Comparison of ENCODE assay signal across 19 mouse cellular contexts in genomic region chr9:80163126-80163723, GRCm38 (mm10). TPM values are rescaled to one million over a fixed set of nuclear protein-coding genes. Genes with fewer than 3 reads are reported as not detected.
A peak's percentile ranks its signal among the peaks of the same experiment; 100 is the strongest.
DNase-seq lines count a peak whose midpoint lies in the region; ATAC-seq lines count a peak whose summit lies in the region.
"Had no signal": no experiment of that assay in that cellular context is flagged by ENCODE, and none has a peak within 500 bp of the region (broad histone marks: within the 10 kb centered on the region; RNA-seq: fewer than 3 reads in every experiment).

No protein-coding gene starts in this region.

- WGBS in midbrain, embryonic 15.5 days: 88% methylated on average over 4 of the region's 4 CpGs
- 80% methylated on average over 4 of the region's 4 CpGs for WGBS in intestine, embryonic 16.5 days

- H3K4me2 ChIP-seq in midbrain, embryonic 15.5 days: no peak overlapping the region
- no peak overlapping the region for H3K4me2 ChIP-seq in intestine, embryonic 16.5 days (ENCODE audit: low read depth, low read length)

- peaks cover 4% of the 10 kb centered on the region for H3K9me3 ChIP-seq in megakaryocyte, embryonic 14.5 days
- H3K9me3 ChIP-seq in midbrain, embryonic 15.5 days: no peaks in the 10 kb centered on the region; the same call in 1 of the 2 replicates
- no peaks in the 10 kb centered on the region for H3K9me3 ChIP-seq in intestine, embryonic 16.5 days (ENCODE audit: control insufficient read depth, low read length)
- H3K9me3 ChIP-seq: embryonic facial prominence, embryonic 13.5 days; forebrain, embryonic 12.5 days; heart, embryonic 10.5 days; heart, embryonic 15.5 days; hindbrain, embryonic 15.5 days had no signal

- no peaks in the 10 kb centered on the region for H3K36me3 ChIP-seq in megakaryocyte, embryonic 14.5 days (replicated peaks; ENCODE audit: low read length)
- no peaks in the 10 kb centered on the region for H3K36me3 ChIP-seq in midbrain, embryonic 15.5 days (replicated peaks)
- H3K36me3 ChIP-seq in intestine, embryonic 16.5 days (ENCODE audit: control insufficient read depth, insufficient read depth, low read length): no peaks in the 10 kb centered on the region
- H3K36me3 ChIP-seq: embryonic facial prominence, embryonic 13.5 days; forebrain, embryonic 12.5 days; heart, embryonic 10.5 days; heart, embryonic 15.5 days; hindbrain, embryonic 15.5 days had no signal

- no peak overlapping the region for H3K9ac ChIP-seq in midbrain, embryonic 15.5 days
- no peak overlapping the region for H3K9ac ChIP-seq in intestine, embryonic 16.5 days (ENCODE audit: low read depth, low read length)
- H3K9ac ChIP-seq: embryonic facial prominence, embryonic 13.5 days; forebrain, embryonic 12.5 days; heart, embryonic 15.5 days had no signal

- peaks cover 17% of the 10 kb centered on the region for H3K27me3 ChIP-seq in megakaryocyte, embryonic 14.5 days (replicated peaks)
- no peaks in the 10 kb centered on the region for H3K27me3 ChIP-seq in midbrain, embryonic 15.5 days (replicated peaks)
- no peaks in the 10 kb centered on the region for H3K27me3 ChIP-seq in intestine, embryonic 16.5 days (replicated peaks; ENCODE audit: control insufficient read depth, insufficient read depth, low read length)
- H3K27me3 ChIP-seq: embryonic facial prominence, embryonic 13.5 days; forebrain, embryonic 12.5 days; heart, embryonic 15.5 days; hindbrain, embryonic 15.5 days; Patski had no signal

- peak; percentile 26 for ATAC-seq in common myeloid progenitor, adult 5-6 weeks (replicated peaks; ENCODE audit: low read depth, poor library complexity, severe bottlenecking)
- ATAC-seq in midbrain, embryonic 15.5 days (replicated peaks): no peak
- no peak for ATAC-seq in intestine, embryonic 16.5 days
- ATAC-seq: forebrain, embryonic 16.5 days; intestine, postnatal 0 days; Patski had no signal

- H3K4me3 ChIP-seq in megakaryocyte, embryonic 14.5 days (replicated peaks): peak overlapping the region; percentile 28
- no peak overlapping the region for H3K4me3 ChIP-seq in midbrain, embryonic 15.5 days
- H3K4me3 ChIP-seq in intestine, embryonic 16.5 days (ENCODE audit: low read length): no peak overlapping the region

- no peak overlapping the region for H3K27ac ChIP-seq in midbrain, embryonic 15.5 days
- H3K27ac ChIP-seq in intestine, embryonic 16.5 days (ENCODE audit: low read length): no peak overlapping the region
- H3K27ac ChIP-seq: embryonic facial prominence, embryonic 13.5 days; forebrain, embryonic 12.5 days; heart, embryonic 10.5 days; heart, embryonic 15.5 days had no signal

- peak; percentile 55 for DNase-seq in 416B (ENCODE audit: low read depth)
- peak; percentile 72 for DNase-seq in A20 (ENCODE audit: low read depth, low spot score)
- no peak for DNase-seq in spleen, postnatal 14 days (ENCODE audit: low spot score in 2 of 2)
- DNase-seq: adrenal gland, postnatal 14 days; cerebellum, adult 11-12 months; gastrocnemius, postnatal 14 days; heart, postnatal 14 days had no signal

- H3K4me1 ChIP-seq in megakaryocyte, embryonic 14.5 days: peaks cover 25% of the 10 kb centered on the region
- H3K4me1 ChIP-seq in midbrain, embryonic 15.5 days: peaks cover 7% of the 10 kb centered on the region
- H3K4me1 ChIP-seq in intestine, embryonic 16.5 days (ENCODE audit: control insufficient read depth, insufficient read depth, low read length): peaks cover 2% of the 10 kb centered on the region; the same call in 1 of the 2 replicates

RNA-seq across cellular contexts. Expression of gene Myo6, which starts 1.6 kb away (rescaled TPM):
- 4.5 and 6.8 TPM in 2 replicates for total RNA-seq in common myeloid progenitor, adult 5-6 weeks (2017)
- 7.4 and 25.5 TPM in 2 replicates for polyA plus RNA-seq in megakaryocyte, embryonic 14.5 days (2012; ENCODE audit: insufficient read depth, low replicate concordance)
- polyA plus RNA-seq in midbrain, embryonic 15.5 days (2015; fragmentation: Nextera tagmentation; extraction: Ambion mirVana): 18.1 and 19.3 TPM in 2 replicates
- polyA plus RNA-seq in intestine, embryonic 16.5 days (2015; fragmentation: Nextera tagmentation; extraction: Ambion mirVana): 72.7 and 77.2 TPM in 2 replicates

Comparison
In these comparisons a context has a peak if more than half of its experiments do, and no peak if none do; other contexts are left out.
1. DNase-seq: peak in 416B (single experiment) and A20 (single experiment); none in spleen, postnatal 14 days (0 of 2).